Mouse (Mus musculus) natural killer cell, adult 2 months (primary cell): ENCODE data around the gene Kcnk12.

Source experiments
- DNase-seq, 2 experiments: peaks; one replicate each; pipeline ENCODE4 v3.0.0; 2022; ENCODE audit warnings: low spot score in 2 of 2

The Kcnk12 gene

DNA sequence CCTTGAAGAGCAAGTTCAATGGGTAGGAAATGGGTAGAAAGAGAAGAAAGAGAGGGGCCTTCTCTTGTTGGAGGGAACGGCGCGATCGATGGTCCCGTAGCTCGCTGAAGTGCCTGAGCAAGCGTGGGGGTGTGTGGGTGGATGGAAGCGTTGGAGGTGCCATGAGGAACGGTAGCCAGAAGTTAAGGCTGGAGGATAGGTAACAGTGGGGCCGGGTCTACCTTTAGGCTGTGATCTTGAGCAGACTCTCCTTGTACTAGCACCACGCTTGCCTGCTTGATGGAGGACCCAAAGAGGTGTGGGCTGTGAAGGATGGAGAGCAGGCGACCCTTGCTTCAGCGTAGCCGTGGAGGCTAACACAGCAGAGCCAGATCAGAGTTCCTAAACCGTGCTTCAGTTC, 12.1 kb downstream of the Kcnk12 start:
- DNase-seq: no peak

DNA sequence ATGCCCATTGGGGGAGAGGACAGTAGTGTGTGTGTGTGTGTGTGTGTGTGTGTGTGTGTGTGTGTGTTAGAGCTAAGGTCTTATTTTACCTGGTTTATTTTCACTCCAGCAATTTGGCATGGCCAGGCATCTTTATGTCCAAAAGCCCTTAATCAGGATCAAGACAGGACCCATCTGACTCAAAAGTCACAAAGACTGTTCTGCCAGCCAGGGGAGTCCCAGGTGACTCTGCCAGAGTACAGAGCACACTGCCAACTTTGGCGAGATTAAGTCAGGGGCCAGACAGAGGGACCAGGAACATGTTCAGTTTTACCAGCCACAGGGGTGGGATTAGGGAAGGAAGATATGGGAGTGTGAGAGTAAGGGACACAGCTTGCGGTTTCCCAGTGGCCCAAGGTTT, 12.9 kb downstream of the Kcnk12 start:
- DNase-seq: no peak

DNA sequence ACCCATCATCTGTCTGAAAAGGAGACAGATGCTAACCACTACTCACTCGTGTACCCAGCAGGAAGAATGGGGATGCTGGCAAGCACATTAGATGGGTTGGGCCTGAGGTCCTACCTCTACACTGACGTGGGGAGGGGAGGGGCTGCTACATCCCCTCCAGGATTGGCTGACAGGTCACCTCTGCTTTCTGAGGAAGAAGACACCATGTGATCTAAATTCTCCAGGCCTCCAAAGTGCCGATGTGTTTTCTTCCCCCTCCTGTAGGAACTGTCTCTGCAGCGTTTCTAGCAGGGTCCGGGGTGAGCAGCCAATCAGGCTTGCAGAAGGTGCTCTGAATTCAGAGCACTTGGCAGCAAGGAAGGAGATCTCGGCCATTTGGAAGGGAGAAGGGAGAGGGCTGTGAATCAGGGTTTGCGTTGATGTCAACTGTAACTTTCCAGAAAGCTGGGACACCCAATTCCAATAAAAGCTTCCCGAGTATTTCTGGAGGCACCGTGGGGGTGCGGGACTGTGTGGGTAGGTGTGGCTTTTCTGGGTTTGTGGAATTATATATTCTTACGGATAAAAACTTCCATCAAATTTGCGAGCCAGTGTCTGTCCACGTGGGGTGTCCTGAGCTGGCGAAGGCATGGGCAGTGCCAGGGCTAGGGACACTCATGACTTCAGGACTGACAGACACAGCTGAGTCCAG, 13.5 kb downstream of the Kcnk12 start:
- no peak for DNase-seq

DNA sequence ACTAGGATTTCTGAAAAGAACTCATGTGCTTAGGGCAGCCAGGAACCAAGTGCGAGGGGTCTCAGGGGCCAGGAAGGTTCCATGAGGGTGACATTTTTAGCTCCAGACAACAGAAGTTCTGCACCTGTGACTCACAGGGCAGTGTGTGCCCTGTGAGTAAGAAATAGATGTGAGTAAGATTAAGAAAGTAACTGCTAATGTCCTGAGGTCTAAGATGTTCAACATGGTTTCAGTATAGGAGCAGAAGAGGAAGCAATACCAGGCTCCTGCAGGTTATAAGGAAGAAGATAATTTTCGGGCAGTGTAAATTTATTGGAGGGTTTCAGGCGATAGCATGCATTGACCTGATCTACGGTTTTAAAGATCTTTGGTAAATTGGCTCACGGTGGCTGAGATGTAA, 16.6 kb downstream of the Kcnk12 start:
- DNase-seq: no peak

DNA sequence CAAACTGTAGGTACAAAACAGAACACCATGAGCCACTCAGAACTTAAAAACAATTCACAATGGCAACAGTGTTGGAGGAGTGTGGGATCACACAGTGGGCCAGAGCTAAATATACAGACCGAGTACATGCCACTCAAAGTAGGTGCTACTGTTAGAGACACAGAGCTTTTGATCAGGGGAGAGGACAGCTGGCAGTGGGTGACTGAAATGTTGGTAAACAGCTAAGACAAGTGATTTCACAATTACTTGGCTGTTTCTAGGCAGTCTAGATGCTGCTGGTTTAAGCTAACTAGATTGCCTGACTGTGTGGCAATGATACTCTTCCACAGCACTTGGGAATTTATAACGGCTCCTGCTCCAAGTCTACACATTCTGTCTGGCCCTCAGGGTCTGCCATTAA, 17.6 kb downstream of the Kcnk12 start:
- no peak for DNase-seq

DNA sequence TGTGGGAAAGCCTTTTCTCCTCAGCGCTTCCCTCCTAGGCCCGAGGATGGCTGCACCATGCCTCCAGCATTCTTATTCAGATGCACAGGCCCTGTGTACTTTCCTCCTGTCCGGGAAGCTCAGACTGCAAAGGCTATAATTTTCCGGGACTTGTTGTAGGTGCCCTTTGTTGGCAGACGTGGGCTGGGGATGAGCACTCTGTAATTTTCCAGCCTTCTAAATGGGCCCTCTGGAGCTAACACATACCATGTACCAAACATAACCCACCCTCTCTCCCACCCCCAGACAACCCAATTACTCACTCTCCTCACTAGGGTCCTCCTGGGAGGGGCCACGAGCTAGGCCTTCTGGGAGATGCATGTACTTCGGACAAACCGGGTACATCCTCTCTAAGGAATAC, 22.8 kb downstream of the Kcnk12 start:
- no peak for DNase-seq

DNA sequence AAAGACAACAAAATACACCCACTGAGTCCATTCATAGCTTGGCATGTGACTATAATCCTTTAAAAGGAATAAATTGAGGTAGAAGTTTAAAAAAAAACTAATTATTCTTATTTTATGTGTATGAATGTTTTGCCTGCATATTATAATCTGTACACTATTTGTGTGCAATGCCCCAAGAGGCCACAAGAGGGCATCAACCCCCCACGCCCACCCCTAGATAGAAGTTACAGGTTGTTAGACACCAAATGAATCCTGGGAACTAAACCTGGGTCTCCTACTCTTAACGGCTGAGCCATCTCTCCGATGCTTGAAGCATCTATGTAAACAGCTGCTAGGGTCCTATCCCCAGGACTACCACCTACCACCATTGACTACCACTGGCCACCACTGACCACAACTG, 24.6 kb downstream of the Kcnk12 start:
- no peak for DNase-seq

DNA sequence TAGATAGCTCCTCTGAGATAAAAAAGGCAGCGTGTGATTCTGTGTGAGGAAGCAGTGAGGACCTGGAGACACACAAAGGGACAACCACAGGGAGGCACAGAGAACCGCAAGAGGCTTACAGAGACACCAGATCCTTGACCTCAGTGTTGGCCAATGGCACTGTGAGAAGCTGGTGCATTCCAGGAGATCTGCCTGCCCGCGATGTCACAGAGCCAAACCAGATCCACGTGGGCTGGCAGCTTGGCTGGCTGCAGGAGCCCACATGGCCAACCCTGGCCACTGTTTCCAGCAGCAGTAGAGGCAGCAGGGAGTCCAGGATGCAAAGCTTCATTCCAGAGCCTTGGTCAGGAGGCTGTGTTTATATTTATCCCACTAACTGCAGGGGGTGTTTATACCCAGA, 27.0 kb downstream of the Kcnk12 start:
- no peak for DNase-seq

DNA sequence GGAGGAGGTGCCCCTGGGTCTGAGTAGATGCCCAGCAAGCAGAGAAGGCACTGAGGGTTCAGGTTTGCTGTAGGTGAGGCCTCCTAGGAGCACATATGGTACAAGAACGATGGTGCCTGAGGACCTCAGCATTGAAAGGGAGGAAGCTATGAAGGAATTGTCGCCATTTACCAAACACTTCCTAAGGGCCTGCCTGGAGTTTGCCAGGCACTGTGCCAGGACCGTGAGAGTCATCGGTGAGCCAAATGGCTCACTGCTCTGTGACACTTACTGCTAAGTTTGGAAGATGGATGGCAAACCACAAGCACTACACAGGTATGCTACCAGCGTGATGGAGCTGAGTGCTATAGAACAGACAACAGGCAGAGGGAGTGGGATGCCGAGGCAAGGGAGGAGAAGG, 30.9 kb downstream of the Kcnk12 start:
- DNase-seq: no peak

DNA sequence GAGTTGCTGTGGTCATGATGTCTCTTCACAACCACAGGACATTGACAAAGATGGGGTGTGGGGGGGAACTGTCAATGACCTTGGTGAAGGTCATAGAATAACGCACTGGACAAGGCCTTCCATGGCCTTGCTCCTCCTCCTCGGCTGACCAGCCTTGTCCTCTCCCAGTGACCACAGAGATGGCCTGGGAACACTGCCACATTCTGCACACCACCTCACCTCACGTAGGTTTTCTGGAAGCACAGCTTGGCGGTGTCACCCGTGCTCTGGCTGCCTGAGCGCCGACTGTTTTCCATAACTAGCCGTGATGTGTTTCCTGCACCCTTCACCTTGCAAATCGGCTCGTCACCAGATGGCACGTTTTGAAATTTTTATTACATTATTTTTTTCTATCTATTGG, 32.8 kb downstream of the Kcnk12 start:
- no peak for DNase-seq

DNA sequence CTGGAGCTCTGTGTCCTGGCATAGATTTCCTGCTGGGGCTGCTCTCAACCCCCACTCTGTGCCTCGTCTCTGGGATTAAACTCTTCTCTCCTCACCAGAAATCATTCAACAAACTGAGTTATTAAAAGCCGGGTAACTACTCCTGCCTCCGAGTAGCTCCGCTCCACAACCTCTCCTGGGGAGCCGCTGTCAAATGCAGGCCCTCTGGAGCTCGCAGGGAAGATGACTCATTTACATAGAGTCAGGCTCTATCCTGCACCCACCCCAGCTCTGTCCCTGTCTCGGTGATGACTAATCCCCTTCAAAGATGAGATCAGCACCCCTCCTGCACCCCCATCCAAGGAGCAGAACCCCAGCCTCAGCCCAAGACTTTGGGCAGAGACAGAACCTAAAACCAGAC, 34.6 kb downstream of the Kcnk12 start:
- no peak for DNase-seq

DNA sequence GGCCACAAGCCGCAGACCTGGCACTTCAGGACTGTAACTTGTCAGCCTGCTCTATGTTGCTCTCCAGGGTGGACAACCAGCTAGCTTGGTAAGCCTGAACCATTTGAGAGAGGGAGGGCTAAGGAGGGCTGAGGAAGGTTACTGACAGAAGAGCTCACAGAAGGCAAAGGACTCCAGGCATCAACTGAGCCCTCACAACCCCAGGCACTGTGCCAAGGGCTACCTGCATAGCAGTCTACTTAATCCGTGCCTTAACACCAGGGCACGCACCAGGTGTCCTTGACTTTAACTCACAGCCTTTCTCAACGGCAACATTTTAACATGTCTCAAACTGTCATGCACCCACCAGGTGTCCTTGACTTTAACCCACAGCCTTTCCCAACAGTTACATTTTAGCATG, 37.5 kb downstream of the Kcnk12 start:
- no peak for DNase-seq

DNA sequence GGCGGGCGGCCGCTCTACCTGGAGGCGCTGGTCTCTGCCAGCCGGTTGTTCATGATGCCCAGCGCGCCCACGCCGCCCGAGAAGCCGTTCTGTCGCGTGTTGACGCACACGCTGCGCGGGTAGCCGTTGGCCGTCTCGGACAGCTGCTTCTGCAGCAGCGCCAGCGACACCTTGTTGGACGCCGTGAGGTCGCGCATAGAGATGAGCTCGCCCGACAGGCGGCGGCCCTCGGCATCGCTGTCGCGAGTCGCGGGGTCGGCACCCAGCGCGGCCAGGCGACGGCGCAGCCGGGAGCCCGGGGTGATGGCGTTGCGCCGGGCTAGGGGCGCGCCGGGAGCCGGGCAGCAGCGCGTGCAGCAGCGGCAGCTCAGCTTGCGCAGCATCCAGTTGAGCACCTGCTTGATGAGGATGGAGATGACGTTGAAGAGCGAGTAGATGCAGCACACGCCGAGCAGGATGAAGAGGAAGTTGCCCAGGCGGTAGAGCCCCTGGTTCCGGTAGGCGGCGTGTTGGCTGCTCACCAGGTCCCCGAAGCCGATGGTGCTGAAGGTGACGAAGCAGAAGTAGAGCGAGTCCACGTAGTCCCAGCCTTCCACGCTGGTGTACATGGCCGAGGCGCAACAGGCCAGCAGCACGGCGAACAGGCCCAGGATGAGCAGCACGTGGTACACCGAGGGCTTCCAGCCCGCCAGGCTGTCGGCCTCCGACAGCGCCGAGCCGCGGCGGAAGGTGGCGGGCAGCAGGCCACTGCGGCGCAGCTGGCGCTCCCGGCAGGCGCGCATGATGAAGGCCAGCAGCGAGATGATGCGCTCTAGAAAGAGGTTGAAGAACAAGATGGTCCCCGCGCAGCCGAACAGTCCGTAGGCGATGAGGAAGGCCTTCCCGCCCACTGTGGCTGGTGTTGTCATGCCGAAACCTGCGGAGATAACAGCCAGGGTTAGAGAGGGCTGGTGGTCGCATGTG, 51.6 kb downstream of the Kcnk12 start:
- peak in 1 of 2 experiments; percentile 15 for DNase-seq

DNA sequence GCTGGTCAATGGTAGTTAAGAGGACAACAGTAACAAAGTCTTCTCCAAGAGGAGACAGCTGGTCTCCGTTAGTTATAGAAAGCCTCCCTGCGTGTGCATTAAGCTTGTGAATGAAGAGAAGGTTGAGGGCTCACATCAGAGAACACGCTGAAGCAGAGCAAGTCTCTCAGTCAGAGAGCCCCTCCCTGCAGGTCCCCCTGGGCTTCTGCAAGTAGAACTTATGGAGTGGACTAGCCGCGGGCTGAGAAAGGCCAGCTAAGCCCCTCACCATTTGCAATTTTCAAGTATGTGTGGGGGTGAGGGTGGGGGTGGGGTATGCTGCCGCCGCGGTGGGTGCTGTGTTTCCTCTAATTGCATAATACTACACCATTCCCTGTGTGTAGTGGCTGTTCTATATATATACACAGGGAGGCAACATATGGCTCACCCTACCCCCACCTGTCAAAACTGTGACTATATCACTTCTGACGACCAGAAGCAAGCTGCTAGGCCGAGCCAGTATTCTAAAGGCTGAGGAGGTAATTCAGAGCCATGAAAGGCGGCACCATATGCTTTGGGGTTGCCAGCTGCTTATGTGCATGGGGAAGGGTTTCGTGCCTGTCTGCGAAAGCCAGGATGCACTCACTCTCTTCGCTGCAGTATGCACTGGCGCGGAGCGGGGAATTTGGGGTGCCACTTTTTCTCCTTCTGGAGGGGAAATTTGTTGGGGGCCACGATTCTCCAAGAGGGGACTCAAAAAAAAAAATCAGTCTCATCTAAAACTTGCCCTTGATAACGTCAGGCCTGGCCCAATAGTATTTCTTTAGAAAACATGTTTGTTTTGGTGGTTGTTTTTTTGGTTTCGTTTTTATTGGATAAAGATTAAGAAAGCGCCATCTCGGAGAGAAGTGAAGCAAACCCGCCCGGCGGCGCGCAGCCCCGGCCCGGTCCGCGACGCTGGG, 52.5 kb downstream of the Kcnk12 start:
- DNase-seq: no peak

DNA sequence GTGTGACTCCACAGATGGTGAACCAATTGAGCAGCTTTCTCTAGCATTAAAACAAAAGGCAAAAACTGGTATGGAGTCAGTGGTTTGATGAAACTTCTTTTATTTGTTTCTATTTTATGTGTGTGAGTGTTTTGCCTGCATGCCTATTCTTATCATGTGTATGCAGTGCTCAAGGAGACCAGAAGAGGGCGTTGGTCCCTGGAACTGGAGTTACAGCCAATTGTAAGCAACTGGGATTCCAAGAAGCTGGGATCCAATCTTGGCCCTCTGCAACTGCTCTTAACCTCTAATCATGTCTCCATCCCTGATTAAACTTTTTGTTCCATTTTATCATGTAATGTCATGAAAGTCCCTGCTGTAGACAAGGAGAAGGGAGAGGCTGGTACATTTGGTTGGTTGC, 58.0 kb downstream of the Kcnk12 start:
- DNase-seq: no peak

DNA sequence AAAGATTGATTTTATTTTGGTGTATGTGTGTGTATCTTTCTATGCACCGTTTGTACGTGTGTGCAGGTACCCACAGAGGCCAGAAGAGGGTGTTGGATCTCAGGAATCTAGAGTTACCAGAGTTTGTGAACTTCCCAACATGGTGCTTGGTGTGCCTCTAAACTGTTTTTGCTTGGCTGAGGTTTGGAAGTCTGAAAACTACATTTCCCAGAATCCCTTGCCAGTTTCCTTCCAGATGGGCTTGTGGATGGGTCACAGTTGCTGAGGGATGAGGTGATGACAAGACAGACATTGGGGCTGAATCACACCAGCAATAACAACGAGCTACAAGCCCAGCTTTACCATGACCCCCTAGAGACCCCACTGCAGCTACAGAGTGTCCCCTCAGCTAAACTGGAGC, 60.6 kb downstream of the Kcnk12 start:
- no peak for DNase-seq

DNA sequence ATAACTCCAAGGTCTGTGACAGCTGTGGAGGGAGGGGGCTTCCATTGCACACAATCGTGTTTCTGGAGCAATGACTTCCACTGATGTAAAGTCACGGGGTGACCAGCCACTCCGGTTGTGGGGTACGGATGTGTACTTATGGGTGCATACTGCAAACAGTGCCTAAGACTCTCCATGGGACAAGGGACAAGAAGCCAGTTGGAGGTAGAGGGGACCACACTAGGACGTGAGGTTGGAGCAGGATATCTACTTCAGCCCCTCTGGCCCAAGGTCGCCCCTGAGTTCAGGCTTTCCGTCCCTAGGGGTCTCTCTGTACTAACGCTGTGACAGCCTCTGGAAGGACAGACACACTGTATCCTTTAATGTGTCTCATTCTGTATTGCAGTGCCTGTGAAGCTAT, 63.3 kb downstream of the Kcnk12 start:
- no peak for DNase-seq

DNA sequence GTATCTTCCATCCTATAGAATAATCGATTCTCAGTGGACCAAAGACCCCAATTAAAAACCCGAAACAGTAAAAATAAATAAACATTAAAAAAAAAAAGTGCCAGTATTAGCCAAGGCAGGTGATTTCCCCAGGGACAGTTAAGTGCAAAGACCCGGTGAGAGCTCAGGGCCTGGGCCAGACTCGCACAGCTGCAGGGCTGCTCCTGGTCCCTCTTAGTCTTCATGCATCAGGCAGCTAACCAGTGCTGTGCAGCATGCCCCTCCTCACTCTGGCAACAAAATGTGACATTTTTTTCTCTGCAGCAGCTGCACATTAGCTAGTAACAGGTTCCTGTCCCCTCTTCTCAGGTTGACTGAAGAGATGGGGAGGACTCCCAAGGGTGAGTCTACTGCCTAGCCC, 65.8 kb downstream of the Kcnk12 start:
- DNase-seq: no peak

DNA sequence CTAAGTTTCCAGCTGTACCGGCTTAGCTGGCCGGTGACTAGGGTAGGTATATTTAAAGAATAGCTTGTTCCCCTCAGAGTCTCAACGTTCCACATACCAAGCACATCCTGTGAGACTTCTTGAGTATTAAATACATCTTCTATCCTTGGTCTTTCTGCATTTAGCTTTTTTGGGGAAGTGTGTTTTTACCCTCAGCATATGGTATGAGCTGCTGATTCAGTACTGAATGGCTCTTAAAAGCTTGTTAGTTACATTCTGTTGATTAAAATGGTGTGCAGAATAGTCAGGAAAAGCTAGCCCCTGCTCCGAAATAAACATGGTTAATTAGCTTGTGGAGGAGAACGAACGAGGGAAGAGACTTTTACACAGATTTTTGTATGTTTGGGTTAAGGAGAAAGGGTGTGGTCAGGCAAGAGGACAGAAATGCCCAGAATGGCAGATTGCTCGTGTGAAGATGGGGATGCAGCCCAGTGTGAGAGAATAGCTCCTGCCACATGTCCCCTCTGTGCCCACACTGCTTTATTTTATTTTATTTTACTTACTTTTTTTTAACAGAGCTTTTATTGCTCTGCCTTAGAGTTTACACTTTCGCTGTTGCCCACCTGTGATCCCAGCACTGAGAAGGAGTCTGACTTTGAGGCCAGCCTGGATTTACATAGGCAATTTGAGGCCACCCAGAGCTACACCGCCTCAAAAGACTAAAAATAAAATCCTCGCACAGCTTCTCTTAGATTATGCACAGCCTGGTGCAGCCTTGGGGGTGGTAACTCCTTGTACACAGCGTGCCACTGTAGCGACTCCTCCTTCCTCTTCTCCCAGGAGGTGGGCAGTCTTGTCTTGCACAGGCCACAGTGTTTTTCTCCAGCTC, 71.1 kb downstream of the Kcnk12 start:
- DNase-seq: no peak

DNA sequence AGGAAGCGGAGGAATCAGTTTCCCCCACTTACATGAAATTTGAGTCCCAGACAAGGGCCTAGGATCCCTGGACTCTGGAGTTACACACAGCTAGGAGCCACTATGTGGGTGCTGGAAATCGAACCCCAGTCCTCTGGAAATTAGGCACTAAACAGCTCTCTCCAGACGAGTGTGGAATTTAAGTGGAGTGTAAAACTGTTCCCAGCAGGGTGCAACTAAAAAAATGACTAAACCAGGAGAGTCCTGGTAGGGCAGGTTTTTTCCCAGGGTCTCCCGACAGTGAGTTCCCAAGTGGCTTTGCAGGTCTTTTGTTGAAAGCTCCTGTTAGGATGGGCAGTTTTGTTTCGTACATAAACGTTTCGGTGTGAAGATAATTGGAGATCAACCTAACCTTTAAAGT, 73.1 kb downstream of the Kcnk12 start:
- DNase-seq: no peak

DNA sequence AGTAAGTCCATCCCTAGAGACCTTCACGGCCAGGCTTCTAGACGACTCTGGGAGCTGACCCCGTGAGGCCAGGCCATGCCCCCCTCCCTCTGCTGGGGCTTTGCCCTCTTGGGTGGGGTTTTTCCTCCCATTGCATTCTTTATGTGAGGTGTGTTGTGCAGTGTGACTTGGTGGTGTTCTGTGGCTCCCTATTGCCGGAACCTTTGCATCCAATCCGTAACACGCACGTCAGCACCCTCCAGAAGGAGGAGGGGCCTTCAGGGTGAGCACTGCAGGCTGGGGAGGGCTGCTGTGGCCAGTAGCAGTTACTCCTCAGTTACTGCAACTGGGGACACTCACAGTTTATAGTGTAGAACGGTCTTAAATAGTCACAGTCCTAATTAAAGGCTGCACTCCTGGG, 97.7 kb downstream of the Kcnk12 start:
- no peak for DNase-seq
